Mouse (Mus musculus): ENCODE measurements at regions not wholly inside any gene's neighbourhood (a gene's known extent, or its start where the extent isn't known, plus 50 kb on each side); places are given as distances from the start of the nearest gene placed in this dataset.

DNA sequence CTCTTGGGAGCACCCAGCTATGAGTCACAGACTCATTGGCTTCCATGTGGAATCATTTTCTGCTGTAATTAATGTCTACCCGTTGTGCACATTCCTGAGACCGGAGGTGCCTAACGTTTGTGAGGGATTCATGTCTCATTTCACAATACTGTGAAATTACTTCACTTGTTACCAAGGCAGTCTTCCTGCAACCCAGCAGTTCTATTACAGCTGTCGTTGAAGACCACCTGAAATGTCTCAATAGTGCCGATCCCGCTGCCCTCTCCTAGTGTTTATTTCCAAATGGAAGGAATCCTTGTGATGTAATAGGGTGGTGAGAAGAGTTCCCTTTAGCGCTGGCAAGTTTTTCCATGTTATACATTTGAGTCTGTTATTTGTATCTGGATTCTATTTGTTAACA lies 125.8 kb upstream of the Smim15 start:
- no peak for TF ChIP-seq TAL1 (IDR thresholded peaks at IDR 0.05; ENCODE audit: low read length)
- no peak for TF ChIP-seq GATA1 (IDR thresholded peaks at IDR 0.05; ENCODE audit: low read length)
